Mouse (Mus musculus) frontal cortex, postnatal 25 days (tissue): ENCODE data around the gene Isoc2b.
"Not testable (repeated sequence)": the region's sequence is repeated elsewhere in the genome, so short reads cannot be mapped to it uniquely, and the experiment has no call there.

ENCODE experiments used
- DNase-seq, 2 experiments: peaks; one replicate each; pipeline ENCODE4 v3.0.0; 2022; ENCODE audit warnings: low spot score in 2 of 2

Isoc2b gene

DNA sequence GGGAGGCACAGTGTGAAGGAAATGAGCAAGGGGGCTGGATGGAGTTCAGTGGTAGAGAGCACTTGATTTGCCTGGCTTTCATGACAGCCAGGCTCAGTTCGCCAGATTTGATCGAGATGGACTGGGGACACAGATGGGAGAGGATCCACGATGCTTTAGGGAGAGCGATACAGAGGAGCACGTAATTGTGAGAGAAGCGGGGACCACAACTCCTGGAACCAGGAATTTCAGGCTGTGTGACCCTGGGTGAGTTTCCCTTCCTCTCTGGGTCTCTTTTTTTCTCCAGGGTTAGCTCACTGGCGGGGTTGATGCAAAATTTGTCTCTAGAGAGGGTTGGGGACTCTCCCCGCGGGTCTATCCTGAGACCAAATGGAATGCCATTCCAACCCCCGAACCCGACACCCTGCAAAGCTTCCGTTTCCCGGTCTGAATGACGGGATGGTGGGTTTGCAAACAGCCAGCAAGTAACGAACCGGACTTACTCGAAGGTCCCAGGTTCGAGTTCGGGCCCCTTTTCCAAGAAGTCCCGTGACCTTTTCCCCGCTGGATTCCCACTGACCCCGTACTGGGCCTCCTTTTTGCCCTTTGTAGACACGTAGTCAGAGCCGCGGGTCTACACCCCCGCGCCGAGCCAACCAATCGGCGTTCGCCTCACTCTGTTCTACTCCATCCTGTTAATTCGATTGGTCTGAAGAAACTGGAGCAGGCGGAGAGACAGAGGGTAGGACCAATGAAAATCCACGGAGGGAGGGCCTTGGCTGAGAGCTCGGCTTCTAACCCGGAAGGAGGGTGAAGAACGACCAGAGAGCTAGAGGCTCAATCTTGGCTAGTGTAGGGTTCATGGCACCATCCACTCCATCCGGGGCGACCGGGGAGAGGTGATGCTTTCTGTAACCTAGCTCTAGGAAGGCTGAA is 4.2 kb downstream of the Isoc2b start:
- peak; percentile 90 for DNase-seq

- DNase-seq, result no peak
Measured at GRCm38 (mm10) chr7:4865090-4865489, 5.0 kb downstream of the Isoc2b start.

- no peak for DNase-seq
Measured at GRCm38 (mm10) chr7:4864130-4864845, 5.8 kb downstream of the Isoc2b start.

GRCm38 (mm10) chr7:4863541-4864080 is 6.4 kb downstream of the Isoc2b start:
- DNase-seq, result no peak

GRCm38 (mm10) chr7:4863041-4863440 is 7.0 kb downstream of the Isoc2b start:
- DNase-seq, result no peak

- DNase-seq, result not testable (repeated sequence)
Measured at GRCm38 (mm10) chr7:4860926-4861325, 9.1 kb downstream of the Isoc2b start.

DNA sequence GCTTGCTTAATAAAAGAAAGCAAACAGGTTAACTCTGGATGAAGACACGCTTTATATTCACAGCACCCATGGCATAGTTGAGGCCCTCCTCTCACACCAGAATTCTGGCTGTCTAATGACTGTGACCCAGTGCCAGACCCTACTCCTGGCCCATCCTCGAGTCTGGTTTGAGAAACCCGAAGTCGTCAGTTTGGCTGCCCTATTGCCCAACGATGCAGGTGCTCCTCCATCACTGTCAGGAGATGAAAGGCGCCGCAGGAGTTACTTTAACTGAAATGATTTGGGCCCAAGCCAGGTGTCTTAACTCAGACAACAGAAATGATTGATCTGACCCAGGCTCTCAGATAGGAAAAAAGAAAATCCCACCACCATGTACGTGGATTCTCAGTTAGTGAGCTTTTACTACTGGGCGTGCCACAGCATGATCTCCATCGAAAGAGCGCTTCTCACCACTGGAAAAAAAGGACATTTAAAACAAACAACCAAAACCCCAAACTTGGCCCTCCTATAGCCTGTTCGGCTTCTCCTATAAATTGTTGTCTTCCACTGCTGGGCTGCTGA is 10.6 kb downstream of the Isoc2b start:
- DNase-seq, result no peak

GRCm38 (mm10) chr7:4857321-4857720 is 12.7 kb downstream of the Isoc2b start:
- DNase-seq, result no peak

- no peak for DNase-seq
Measured at GRCm38 (mm10) chr7:4856508-4856907, 13.6 kb downstream of the Isoc2b start.

GRCm38 (mm10) chr7:4853613-4854012 is 16.4 kb downstream of the Isoc2b start:
- no peak for DNase-seq

- no peak for DNase-seq
Measured at GRCm38 (mm10) chr7:4851315-4851688, 18.8 kb downstream of the Isoc2b start.

DNA sequence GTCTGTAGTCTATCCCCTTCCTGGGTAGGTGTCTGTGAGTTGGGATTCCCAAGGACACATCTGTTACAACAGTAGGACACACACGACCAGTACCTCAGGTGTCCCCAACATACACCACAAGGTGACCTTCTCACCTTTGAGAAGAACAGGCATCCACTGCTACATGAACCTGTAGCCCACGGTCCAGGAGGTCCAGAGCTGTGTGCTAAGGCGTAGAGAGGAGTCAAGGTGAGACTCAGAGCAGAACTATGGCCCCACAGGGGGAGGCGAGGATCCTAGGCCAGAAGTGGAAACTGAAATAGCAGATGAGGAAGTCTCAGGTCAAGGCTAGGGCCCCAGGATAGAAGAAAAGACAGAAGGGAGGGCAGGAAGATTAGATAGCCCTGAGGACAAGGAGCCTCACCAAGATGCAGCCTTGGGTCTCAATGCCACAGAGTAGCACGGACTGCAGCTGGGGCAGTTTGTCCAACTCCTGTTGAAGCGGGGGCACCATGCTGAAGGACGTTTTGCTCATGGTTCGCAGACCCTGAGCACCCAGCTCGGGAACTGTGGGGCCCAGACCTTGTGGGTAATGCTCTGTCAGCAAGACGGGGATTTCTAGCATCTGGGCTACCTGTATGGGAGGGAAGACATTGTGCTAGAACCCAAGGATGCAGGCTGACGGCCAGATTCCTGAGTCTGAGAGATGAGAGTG is 19.3 kb downstream of the Isoc2b start:
- DNase-seq, result no peak

DNA sequence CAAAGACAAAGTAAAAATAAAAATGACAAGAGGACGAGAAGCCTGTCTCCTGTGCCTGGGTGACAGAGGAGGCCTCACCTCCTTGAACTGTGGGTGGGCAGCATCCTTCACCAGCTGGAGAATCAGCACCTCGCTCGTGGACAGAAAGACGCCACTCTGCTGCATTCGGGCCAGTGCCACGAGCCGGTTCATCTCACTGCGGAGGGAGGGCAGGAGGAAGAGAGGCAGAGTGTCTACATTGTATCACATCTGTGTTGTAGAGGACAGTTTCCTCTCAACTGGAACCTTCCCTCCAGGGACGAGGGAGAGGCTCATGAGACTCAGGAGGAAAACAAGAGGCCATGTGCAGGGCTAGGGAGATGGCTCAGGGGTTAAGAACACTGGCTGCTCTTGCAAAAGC is 20.7 kb downstream of the Isoc2b start:
- no peak for DNase-seq

GRCm38 (mm10) chr7:4844917-4845309 is 25.1 kb downstream of the Isoc2b start:
- peak; percentile 74 to 86 for DNase-seq

DNA sequence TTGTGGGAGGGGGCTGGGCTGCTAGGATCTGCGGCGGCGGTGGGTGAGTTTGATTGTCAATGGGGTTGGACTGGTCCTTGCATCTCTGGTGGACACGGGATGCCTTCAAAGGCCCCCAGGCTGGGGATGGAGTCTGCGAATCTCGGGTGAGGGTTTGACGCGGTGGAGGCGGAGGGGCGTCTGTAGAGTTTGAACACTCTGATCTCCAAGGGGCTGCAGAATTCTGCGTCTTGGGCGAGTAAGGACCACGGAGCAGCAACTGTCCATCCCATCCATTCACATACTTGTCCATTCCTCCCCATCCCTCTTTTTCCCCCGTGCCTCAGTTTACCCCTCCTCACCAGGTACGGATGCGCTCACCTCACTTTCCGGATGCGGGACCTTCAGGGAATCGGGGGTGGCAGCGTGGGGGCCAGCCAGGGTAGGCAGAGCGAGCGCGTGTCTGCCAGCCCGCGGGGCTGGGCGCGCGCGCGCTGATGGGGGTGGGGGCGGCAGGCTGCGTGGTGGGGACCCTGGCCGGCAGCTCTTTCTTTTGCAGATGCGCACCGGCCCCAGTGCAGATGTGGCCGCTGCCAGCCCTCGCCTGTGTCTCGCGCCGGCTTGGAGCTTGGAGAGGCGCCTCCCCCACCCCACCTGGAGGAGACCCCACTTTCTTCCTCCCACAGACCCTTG is 25.7 kb downstream of the Isoc2b start, which contains the start of gene Shisa7:
Gene Shisa7 (minus strand): TSS at position 452 of the 672 bp plus-strand sequence.
- peak in 1 of 2 experiments; percentile 36 for DNase-seq

- DNase-seq, result peak; percentile 62 to 74
Measured at GRCm38 (mm10) chr7:4843604-4844244, 26.3 kb downstream of the Isoc2b start.

DNA sequence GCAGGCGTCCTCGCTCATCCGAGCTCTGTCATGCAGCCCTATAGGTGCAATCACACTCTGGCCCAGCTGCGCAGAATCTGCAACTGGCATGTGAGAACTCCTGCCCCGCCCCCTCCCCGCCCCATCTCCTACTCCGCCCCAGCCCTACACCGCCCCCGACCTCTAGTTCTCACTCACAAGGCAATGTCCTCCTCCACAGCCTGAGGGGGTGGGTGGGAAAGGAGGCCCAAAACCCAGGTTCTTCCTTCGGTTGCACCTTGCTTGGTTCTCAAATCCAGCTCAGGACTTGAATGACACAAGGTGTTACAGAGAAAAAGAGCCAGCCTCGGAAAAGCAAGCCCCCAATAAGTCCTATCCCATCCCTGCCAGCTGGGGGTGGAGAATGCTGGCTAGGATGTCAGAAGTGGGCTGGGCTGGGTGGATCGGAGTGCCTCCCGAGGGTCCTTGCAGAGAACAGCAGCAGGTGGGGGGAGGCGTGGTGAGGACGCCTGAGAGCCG is 27.4 kb downstream of the Isoc2b start:
- peak; percentile 35 to 39 for DNase-seq

GRCm38 (mm10) chr7:4842077-4842476 is 28.0 kb downstream of the Isoc2b start:
- DNase-seq, result peak; percentile 22 to 34

DNA sequence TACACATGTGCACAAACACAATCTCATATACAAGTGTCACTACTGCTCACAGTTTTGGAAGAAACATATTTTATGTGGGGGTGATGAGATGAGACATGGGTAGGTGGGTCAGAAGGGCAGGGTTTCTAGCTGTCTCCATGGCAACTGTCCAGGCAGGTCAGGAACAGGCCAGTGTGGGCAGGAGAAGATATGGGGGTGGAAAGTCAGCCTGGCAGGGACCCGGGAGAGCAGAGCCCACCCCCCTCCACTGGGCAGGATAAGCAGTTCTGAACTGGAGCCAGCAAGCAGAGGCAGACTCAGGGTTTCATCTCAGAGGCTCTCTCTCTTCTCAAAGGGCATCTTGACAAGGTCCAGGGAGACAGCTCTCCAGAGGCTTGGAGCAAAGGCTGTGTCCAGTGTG is 32.4 kb downstream of the Isoc2b start:
- no peak for DNase-seq

DNA sequence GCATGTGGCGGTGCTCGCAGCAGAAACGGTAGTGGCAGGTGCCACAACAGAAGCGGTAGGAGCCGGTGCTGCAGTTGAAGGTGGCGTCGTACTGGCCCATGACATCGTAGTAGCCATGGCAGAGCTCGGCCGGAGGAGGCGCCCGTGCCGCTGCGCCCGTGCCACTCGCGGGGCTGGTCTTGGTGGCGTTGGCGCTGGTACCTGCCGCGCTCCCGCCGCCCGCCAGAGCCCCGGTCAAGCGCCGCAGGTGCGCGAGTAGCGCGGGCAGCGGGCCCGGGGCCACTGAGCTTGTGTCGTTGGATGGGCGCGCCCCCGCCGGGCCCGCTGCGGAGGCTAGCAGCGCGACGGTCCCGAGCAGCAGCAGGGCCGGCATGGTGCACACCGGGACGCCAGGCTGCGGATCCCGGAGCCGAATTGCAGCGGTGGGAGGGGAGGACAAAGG is 33.7 kb downstream of the Isoc2b start:
- peak in 1 of 2 experiments; percentile 14 for DNase-seq
